Mouse (Mus musculus): ENCODE data around the gene Syngr3. TPM values are rescaled to one million over a fixed set of nuclear protein-coding genes. Genes with fewer than 3 reads are reported as not detected.

Syngr3 gene
- polyA plus RNA-seq, 1 experiment from 2014 or later = 6.0 TPM

DNA sequence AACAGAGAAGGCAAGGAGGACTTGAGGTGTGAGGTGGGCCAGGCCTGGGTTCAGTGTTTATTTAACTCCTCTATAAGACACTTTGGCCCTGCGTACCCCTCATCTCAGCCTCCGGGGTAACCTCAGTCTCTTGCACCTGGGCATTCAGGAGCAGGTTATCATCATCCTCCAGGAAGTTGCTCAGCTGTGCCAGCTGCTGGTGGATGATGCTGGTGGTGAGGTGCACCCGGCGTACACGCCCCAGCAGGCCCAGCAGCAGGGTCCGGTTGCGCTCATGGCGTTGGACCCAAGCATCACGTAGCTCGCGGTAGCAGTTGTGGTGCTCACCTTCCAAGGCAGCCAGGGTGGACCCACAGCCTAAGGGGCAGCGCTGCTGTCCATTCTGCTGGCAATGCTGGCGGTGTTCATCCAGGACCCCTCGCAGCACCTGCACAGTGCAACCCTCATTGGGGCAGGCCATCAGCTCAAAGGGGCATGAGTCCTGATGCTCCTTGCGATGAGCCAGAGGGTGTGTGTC, 26.5 kb upstream of the Syngr3 start:
- no peak overlapping the region for H3K4me2 ChIP-seq (replicated peaks; ENCODE audit: low read depth)
- H3K27ac ChIP-seq (ENCODE audit: low read depth, low read length) = no peak overlapping the region
- no peak overlapping the region for H3K9ac ChIP-seq (ENCODE audit: low read depth, low read length)
- no peak for TF ChIP-seq CTCF (IDR thresholded peaks at IDR 0.05; ENCODE audit: low read depth)
- peaks cover 5% of the 10 kb centered on the region; the same call in 1 of the 2 replicates for H3K36me3 ChIP-seq (ENCODE audit: control insufficient read depth, insufficient read depth)
- WGBS = 92% methylated on average over 15 of the region's 15 CpGs
- no peaks in the 10 kb centered on the region for H3K9me3 ChIP-seq (ENCODE audit: control insufficient read depth)
- ATAC-seq = no peak
- no peak overlapping the region for H3K4me3 ChIP-seq (ENCODE audit: low read depth, low read length)
- no peaks in the 10 kb centered on the region for H3K27me3 ChIP-seq (replicated peaks; ENCODE audit: control insufficient read depth, insufficient read depth, low read length)
- H3K4me1 ChIP-seq (replicated peaks; ENCODE audit: control insufficient read depth, insufficient read depth, low read length) = no peaks in the 10 kb centered on the region

DNA sequence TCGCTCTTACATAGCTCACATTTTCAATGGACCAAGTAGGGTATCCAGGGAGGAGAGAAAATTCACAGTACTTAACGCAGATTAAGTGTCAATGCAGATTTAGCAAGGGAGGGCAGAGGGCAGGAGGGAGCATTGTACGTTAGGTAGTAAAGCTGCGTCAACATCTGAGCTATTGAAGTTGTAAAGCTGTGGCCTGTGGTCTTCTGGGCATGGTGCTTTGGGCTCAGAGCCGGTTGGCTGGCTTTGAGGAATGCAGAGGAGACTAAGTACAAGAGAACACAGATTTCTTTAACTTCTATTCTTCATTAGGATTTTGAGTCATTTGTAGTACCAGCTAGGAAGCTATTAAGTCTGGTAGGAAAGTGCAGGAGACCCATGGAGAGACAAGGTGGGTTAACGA, 25.8 kb upstream of the Syngr3 start:
- Histone ChIP-seq H3K9ac (ENCODE audit: low read depth, low read length) (no peak overlapping the region), H3K27ac (ENCODE audit: low read depth, low read length) (no peak overlapping the region)
- 66% methylated on average over 6 of the region's 6 CpGs for WGBS

DNA sequence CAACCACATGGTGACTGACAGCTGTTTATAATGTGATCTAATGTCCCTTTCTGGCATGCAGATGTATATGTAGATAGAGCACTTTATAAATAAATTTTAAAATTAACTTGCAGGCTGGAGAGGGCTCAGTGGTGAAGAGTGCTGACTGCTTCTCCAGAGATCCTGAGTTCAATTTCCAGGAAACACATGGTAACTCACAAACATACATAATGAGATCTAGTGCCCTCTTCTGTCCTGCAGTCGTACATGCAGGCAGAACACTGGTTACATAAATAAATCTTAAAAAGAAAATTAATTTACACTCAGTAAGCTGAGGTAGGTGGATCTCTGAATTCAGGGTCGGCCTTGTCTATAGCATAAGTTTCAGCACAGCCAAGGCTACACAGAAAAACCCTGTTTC, 18.9 kb upstream of the Syngr3 start:
- WGBS = 30% methylated on average over 2 of the region's 2 CpGs
- no peak overlapping the region for H3K4me3 ChIP-seq (ENCODE audit: low read depth, low read length)
- no peak for ATAC-seq
- TF ChIP-seq CTCF (IDR thresholded peaks at IDR 0.05; ENCODE audit: low read depth) = peak; percentile 69
- no peak overlapping the region for H3K4me2 ChIP-seq (replicated peaks; ENCODE audit: low read depth)
- no peaks in the 10 kb centered on the region for H3K4me1 ChIP-seq (replicated peaks; ENCODE audit: control insufficient read depth, insufficient read depth, low read length)
- no peak overlapping the region for H3K27ac ChIP-seq (ENCODE audit: low read depth, low read length)
- H3K9me3 ChIP-seq (ENCODE audit: control insufficient read depth) = no peaks in the 10 kb centered on the region
- H3K27me3 ChIP-seq (replicated peaks; ENCODE audit: control insufficient read depth, insufficient read depth, low read length) = no peaks in the 10 kb centered on the region
- peaks cover 17% of the 10 kb centered on the region; the same call in 1 of the 2 replicates for H3K36me3 ChIP-seq (ENCODE audit: control insufficient read depth, insufficient read depth)
- no peak overlapping the region for H3K9ac ChIP-seq (ENCODE audit: low read depth, low read length)

More for the DNA sequence above, 25.8 kb upstream of the Syngr3 start:
- no peak for TF ChIP-seq CTCF (IDR thresholded peaks at IDR 0.05; ENCODE audit: low read depth)
- H3K9me3 ChIP-seq (ENCODE audit: control insufficient read depth) = no peaks in the 10 kb centered on the region
- no peak overlapping the region for H3K4me2 ChIP-seq (replicated peaks; ENCODE audit: low read depth)
- peaks cover 4% of the 10 kb centered on the region; the same call in 1 of the 2 replicates for H3K36me3 ChIP-seq (ENCODE audit: control insufficient read depth, insufficient read depth)
- ATAC-seq = no peak
- H3K4me1 ChIP-seq (replicated peaks; ENCODE audit: control insufficient read depth, insufficient read depth, low read length) = no peaks in the 10 kb centered on the region
- H3K27me3 ChIP-seq (replicated peaks; ENCODE audit: control insufficient read depth, insufficient read depth, low read length) = no peaks in the 10 kb centered on the region
- no peak overlapping the region for H3K4me3 ChIP-seq (ENCODE audit: low read depth, low read length)

DNA sequence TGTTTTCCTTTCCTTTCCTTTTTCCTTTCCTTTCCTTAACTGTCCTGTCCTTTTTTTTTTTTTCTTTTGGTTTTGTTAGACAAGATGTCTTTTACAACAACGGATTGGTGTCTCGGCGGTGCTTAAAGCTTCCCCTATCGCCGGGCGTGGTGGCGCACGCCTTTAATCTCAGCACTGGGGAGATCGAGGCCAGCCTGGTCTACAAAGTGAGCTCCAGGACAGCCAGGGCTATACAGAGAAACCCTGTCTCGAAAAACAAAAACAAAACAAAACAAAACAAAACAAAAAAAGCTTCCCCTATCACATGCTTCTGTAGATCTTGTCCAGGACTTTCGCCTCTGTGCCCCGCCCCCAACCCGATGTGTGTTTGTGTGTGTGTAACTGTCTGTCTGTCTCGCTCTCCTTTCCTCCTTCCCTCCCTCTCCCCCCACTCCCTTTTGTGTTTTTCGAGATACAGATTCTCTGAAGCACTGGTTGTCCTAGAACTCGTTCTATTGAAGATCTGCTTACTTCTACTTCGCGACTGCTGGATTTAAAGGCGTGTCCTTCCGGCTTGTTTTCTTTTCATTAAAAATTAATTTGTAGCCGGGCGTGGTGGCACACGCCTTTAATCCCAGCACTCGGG, 18.2 kb upstream of the Syngr3 start:
- peak overlapping the region; percentile 59 for H3K4me3 ChIP-seq (ENCODE audit: low read depth, low read length)
- peaks cover 19% of the 10 kb centered on the region; the same call in 1 of the 2 replicates for H3K36me3 ChIP-seq (ENCODE audit: control insufficient read depth, insufficient read depth)
- H3K27me3 ChIP-seq (replicated peaks; ENCODE audit: control insufficient read depth, insufficient read depth, low read length) = no peaks in the 10 kb centered on the region
- peak overlapping the region; percentile 72 for H3K27ac ChIP-seq (ENCODE audit: low read depth, low read length)
- WGBS = 4% methylated on average over 24 of the region's 24 CpGs
- H3K9me3 ChIP-seq (ENCODE audit: control insufficient read depth) = no peaks in the 10 kb centered on the region
- peak overlapping the region; percentile 71 for H3K4me2 ChIP-seq (replicated peaks; ENCODE audit: low read depth)
- no peaks in the 10 kb centered on the region for H3K4me1 ChIP-seq (replicated peaks; ENCODE audit: control insufficient read depth, insufficient read depth, low read length)
- no peak for TF ChIP-seq CTCF (IDR thresholded peaks at IDR 0.05; ENCODE audit: low read depth)
- H3K9ac ChIP-seq (ENCODE audit: low read depth, low read length) = peak overlapping the region; percentile 48
- ATAC-seq = 0 out of 2 replicates have a peak, but pooled peaks have one; percentile 32

DNA sequence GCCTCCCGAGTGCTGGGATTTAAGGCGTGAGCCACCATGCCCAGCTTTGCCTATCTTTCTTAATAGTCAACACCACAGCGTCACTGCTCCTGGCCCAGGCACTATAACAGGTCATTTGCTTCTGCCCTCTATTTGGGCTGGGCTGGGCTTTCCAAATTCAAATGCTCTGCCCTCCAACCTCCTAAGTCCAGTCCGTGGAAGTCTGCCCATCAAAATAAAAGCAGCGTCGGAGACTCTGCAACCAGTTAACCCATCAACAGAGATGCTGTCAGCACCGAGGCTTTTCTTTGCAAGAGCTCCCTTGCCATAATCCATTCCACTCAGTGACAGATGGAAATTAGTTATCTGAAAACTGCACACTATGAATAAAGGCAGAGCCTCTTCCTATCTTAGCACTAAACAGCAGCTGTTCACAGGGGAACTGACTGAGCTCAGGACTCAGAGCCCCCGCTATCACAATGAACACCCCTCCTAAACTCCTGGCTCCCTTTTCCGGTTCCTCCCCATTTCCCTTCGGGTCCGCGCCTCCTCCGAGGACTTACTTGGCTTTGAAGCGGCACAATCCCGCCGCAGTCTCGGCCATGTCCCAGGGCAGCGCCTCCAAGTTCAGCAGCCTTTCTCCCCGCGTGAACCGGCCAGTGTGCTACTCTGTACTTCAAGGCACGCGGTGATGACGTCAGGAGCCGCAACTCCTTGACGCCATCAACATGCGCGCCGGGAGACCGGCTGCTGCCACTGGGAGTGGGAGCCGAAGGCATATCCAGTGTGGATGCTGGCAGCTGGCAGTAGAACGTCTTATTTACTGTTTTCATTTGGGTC, 17.4 kb upstream of the Syngr3 start, which contains the start of gene Tbl3:
Gene Tbl3, minus strand, starts transcription at position 679 of the 819 bp plus-strand sequence.
- no peak for TF ChIP-seq CTCF (IDR thresholded peaks at IDR 0.05; ENCODE audit: low read depth)
- peaks cover 22% of the 10 kb centered on the region; the same call in 1 of the 2 replicates for H3K36me3 ChIP-seq (ENCODE audit: control insufficient read depth, insufficient read depth)
- peak within 1 kb of the TSS; percentile 72 for H3K27ac ChIP-seq (ENCODE audit: low read depth, low read length)
- WGBS = 3% methylated on average over 32 of the region's 32 CpGs
- H3K4me2 ChIP-seq (replicated peaks; ENCODE audit: low read depth) = peak within 1 kb of the TSS; percentile 71
- H3K4me1 ChIP-seq (replicated peaks; ENCODE audit: control insufficient read depth, insufficient read depth, low read length) = no peaks in the 10 kb centered on the region
- H3K9me3 ChIP-seq (ENCODE audit: control insufficient read depth) = no peaks in the 10 kb centered on the region
- peak within 1 kb of the TSS; percentile 48 for H3K9ac ChIP-seq (ENCODE audit: low read depth, low read length)
- H3K4me3 ChIP-seq (ENCODE audit: low read depth, low read length) = peak within 1 kb of the TSS; percentile 59
- no peaks in the 10 kb centered on the region for H3K27me3 ChIP-seq (replicated peaks; ENCODE audit: control insufficient read depth, insufficient read depth, low read length)
- peak; percentile 81 for ATAC-seq

DNA sequence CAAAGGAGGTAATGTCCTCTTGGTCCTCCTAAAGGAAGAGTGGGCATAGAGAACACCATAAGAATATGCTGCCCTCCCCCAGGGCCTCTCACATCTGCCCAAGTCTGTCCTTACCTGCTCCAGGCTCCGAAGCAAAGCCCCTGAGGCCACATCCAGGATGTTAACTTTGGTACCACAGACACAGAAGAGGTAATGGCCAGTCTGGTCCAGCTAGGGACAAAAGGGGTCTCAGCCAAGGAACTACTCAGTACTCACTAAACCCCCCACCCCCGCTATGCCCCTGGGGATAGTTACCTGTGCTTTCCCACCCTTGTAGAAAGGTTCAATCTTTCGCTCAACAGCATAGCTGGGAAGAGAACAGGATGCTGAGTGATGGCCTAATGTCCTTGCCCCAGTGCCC, 16.1 kb upstream of the Syngr3 start:
- H3K9me3 ChIP-seq (ENCODE audit: control insufficient read depth) = no peaks in the 10 kb centered on the region
- no peak for ATAC-seq

More for the DNA sequence above, 16.1 kb upstream of the Syngr3 start:
- Histone ChIP-seq H3K4me2 (replicated peaks; ENCODE audit: low read depth) (no peak overlapping the region), H3K4me1 (replicated peaks; ENCODE audit: control insufficient read depth, insufficient read depth, low read length) (no peaks in the 10 kb centered on the region; the same call in 1 of the 2 replicates), H3K4me3 (ENCODE audit: low read depth, low read length) (no peak overlapping the region), H3K27ac (ENCODE audit: low read depth, low read length) (no peak overlapping the region), H3K27me3 (replicated peaks; ENCODE audit: control insufficient read depth, insufficient read depth, low read length) (no peaks in the 10 kb centered on the region), H3K9ac (ENCODE audit: low read depth, low read length) (no peak overlapping the region), H3K36me3 (ENCODE audit: control insufficient read depth, insufficient read depth) (peaks cover 36% of the 10 kb centered on the region; the same call in 1 of the 2 replicates)
- 99% methylated on average over 3 of the region's 3 CpGs for WGBS
- TF ChIP-seq CTCF (IDR thresholded peaks at IDR 0.05; ENCODE audit: low read depth) = no peak

Measured in intestine, postnatal 0 days (tissue).